Mouse (Mus musculus) mesoderm, embryonic 11.5 days (tissue): ENCODE data around the gene Capn6.
A peak's percentile ranks its signal among the peaks of the same experiment; 100 is the strongest.

ENCODE experiments used
- DNase-seq: peaks from one replicate; pipeline ENCODE4 v3.0.0-alpha.2; 2012; ENCODE audit warnings: low read depth, low spot score

Gene Capn6

GRCm38 (mm10) chrX:143827212-143827611 is at the start of gene Capn6:
TSS of gene Capn6 (minus strand) at chrX:143827414.
- DNase-seq, result peak; percentile 38

- DNase-seq, result no peak
Observed at GRCm38 (mm10) chrX:143867129-143867664, 40.0 kb upstream of the Capn6 start.

GRCm38 (mm10) chrX:143851351-143851750 is 24.1 kb upstream of the Capn6 start:
- no peak for DNase-seq

GRCm38 (mm10) chrX:143849969-143850368 is 22.8 kb upstream of the Capn6 start:
- DNase-seq, result no peak

DNA sequence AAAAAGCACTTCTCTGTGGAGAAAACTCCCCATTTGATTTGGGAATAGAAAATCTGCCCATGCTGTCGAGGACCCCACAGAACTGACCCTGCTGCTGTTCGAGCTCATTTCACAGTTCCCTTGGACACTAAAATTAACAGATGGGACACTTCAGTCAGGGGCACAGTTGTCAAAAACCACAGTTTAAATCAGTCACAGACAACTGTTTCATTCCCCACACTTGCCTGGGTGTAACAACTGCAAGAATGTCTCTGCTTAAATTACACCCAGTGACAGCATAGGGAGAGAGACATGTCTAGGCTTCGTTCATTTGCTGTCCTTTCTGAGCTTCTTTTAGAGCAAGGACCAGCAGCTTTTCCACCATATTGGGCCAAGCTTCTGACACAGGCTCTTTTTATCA is 19.4 kb upstream of the Capn6 start:
- no peak for DNase-seq

DNA sequence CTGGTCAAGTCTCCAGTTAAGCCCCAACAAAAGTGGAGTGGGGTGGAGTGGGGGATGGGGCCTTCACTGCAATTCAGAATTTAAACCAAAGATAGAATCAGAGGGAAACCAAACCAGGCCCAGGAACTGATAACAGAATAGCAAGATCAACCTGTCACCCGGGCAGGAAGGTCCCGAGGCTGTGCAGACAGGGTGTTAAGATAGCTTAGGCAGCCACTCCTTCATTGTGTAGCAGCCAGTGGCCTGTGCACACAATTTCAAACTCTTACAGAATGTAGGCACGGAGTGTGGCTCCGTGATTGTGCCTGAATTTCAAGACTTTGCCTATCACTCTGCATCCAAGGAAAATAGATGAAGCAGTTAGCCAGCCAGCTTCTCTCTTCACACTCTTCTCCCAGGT is 693 bp downstream of the Capn6 start:
- no peak for DNase-seq

DNA sequence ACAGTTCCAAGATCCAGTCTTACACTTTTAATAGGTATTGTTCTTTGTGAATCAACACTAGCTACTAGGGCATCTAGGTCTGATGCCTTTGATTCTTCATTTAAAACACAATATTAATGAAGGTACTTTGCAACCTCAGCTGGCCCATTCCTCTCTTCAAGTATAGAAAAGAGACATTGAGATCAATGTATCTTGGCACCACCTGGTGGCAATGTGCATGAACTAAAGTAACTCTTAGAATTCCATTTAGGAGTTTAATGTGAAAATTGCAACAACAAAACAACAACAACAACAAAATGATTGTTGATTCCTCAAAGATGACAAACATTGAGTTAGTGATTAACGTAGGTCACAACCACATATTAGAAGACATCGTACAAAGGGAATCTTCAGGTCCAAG is 8.3 kb downstream of the Capn6 start:
- no peak for DNase-seq

DNA sequence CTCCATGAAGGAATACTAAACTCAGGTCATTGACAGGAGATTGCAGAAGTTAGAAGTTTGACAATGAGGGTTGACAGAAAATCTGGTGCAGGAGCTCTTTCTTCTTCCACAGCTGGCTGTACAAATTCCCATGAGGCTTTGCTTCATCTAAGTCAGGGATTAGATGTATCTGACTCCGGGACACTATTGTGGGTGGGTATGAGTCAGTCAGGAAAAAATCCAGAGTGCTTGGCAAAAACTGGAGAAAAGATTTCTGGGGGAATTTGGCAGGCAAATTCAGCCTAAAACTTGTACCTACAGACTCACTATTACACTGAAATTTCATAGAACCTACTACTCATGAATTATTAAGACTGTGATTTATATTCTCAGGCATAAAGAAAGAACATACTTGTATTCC is 11.3 kb downstream of the Capn6 start:
- DNase-seq, result no peak

DNA sequence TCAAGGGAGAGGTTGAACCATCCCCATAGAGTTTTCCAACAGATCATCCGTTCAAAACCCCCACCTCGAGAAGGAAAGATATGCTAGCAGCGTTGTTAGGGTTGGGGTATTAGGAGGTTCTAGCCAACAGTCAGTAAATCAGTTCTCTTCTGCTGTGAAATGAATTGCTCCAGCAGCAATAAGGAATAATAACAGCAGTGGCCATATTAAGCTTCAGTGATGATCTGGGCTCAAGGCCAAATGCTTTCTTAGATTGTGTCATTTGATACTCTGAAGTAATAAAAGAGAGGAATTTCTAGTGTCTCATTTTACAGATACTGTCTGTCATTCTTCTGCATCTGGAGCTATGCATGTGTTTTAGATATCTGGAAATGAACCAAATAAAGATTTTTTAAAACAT is 64.7 kb downstream of the Capn6 start:
- DNase-seq, result no peak
